Mouse (Mus musculus) hindbrain, embryonic 14.5 days (tissue): Measurements from ENCODE around the gene Hist1h3d. TPM values are rescaled to one million over a fixed set of nuclear protein-coding genes. Genes with fewer than 3 reads are reported as not detected.
"Not testable (repeated sequence)": the region's sequence is repeated elsewhere in the genome, so short reads cannot be mapped to it uniquely, and the experiment has no call there.

Source experiments
- ATAC-seq: fragments of 200-750 bp; cut with Nextera tagmentation; 2 replicates; pipeline ENCODE4 v1.8.0; 2017; ENCODE audit warnings: moderate number of reproducible peaks, mild to moderate bottlenecking, moderate TSS enrichment, moderate library complexity; ENCODE audit not compliant: low FRiP score
- DNase-seq: peaks from one replicate; pipeline ENCODE4 v3.0.0-alpha.2; 2015; ENCODE audit warnings: low spot score
- H3K27ac ChIP-seq: fragments of 300-500 bp; sonication (generic); 2 replicates; pipeline ENCODE4 v1.5.1; 2014; ENCODE audit warnings: mild to moderate bottlenecking, moderate library complexity
- H3K27me3 ChIP-seq: fragments of 300-500 bp; sonication (generic); 2 replicates; pipeline ENCODE4 v1.6.1; 2014; ENCODE audit warnings: mild to moderate bottlenecking, low read length, mixed read lengths; ENCODE audit not compliant: control insufficient read depth, insufficient read depth
- H3K36me3 ChIP-seq: fragments of 300-500 bp; sonication (generic); replicated peaks from 2 replicates; pipeline ENCODE4 v1.6.1; 2014; ENCODE audit not compliant: control insufficient read depth, insufficient read depth
- H3K4me1 ChIP-seq: fragments of 300-500 bp; sonication (generic); replicated peaks from 2 replicates; pipeline ENCODE4 v1.6.1; 2014; ENCODE audit warnings: antibody characterized with exemption, low read length, mixed read lengths; ENCODE audit not compliant: control insufficient read depth, insufficient read depth
- H3K4me2 ChIP-seq: fragments of 300-500 bp; sonication (generic); replicated peaks from 2 replicates; pipeline ENCODE4 v1.6.1; 2014; ENCODE audit warnings: mild to moderate bottlenecking, moderate library complexity
- H3K4me3 ChIP-seq: fragments of 300-500 bp; sonication (generic); replicated peaks from 2 replicates; pipeline ENCODE4 v1.5.1; 2014; ENCODE audit warnings: mild to moderate bottlenecking, low read length
- H3K9ac ChIP-seq: fragments of 300-500 bp; sonication (generic); 2 replicates; pipeline ENCODE4 v1.6.1; 2014
- H3K9me3 ChIP-seq: fragments of 300-500 bp; sonication (generic); 2 replicates; pipeline ENCODE4 v1.6.1; 2016; ENCODE audit warnings: low read length; ENCODE audit not compliant: control insufficient read depth
- WGBS: fragments of 180-500 bp; shearing (Covaris S2); extraction: QIAGEN DNeasy Blood & Tissue Kit; methylation state at CpG from one replicate; pipeline ENCODE4 v1.1.7; 2014; 5-methylcytosine and 5-hydroxymethylcytosine counted together
- polyA plus RNA-seq: library from polyadenylated mRNA; unstranded; fragments of >200 nt; fragmentation: Nextera tagmentation; extraction: Ambion mirVana; gene quantifications from 2 replicates; pipeline ENCODE4 v1.2.1, GENCODE M21; 2014

The Hist1h3d gene
- polyA plus RNA-seq, 1 experiment from 2014 or later: 1.4 TPM

DNA sequence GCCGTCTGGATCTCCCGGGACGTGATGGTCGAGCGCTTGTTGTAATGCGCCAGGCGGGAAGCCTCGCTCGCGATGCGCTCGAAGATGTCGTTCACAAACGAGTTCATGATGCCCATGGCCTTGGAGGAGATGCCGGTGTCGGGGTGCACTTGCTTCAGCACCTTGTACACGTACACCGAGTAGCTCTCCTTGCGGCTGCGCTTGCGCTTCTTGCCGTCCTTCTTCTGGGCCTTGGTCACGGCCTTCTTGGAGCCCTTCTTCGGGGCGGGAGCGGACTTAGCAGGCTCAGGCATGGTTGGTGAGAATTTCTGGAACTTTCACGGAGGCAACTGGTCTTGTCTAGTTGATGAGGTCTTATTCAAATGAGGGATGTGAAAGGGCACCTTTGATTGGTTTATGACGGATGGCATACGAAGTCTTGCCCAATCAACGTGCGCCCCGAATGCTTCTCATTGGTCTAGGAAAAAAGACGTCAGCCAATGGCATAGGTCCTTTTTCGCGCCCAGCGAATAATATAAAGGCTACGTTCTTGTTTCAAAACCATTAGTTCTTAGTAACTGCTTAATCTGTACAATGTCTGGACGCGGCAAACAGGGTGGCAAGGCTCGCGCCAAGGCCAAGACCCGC is 1.6 kb upstream of the Hist1h3d start, which contains the start of the genes Hist1h2bf and Hist1h2ad:
Hist1h2bf (minus strand) TSS at position 299 of the 627 bp plus-strand sequence.
Hist1h2ad (plus strand) TSS at position 484 of the 627 bp plus-strand sequence.
- ATAC-seq (peak; percentile 93), DNase-seq (peak; percentile 96)
- Histone ChIP-seq H3K4me3 (peak within 1 kb of the TSS; percentile 35), H3K4me1 (peaks cover 36% of the 10 kb centered on the region), H3K27ac (peak within 1 kb of the TSS; percentile 87), H3K4me2 (peak within 1 kb of the TSS; percentile 67), H3K9ac (peak within 1 kb of the TSS; percentile 28)
- under 1% methylated on average over 24 of the region's 42 CpGs for WGBS
- not testable (repeated sequence) for H3K9me3 ChIP-seq, H3K36me3 ChIP-seq, H3K27me3 ChIP-seq

- peaks cover 36% of the 10 kb centered on the region for H3K4me1 ChIP-seq
- peak overlapping the region; percentile 67 for H3K4me2 ChIP-seq
- peak; percentile 37 for DNase-seq
- H3K27me3 ChIP-seq, H3K9me3 ChIP-seq, ATAC-seq, H3K9ac ChIP-seq, H3K36me3 ChIP-seq: not testable (repeated sequence)
- H3K27ac ChIP-seq: peak overlapping the region; percentile 87
- peak overlapping the region; percentile 35 for H3K4me3 ChIP-seq
- under 1% methylated on average over 6 of the region's 39 CpGs for WGBS
Measured at GRCm38 (mm10) chr13:23574546-23575170, 905 bp upstream of the Hist1h3d start.

DNA sequence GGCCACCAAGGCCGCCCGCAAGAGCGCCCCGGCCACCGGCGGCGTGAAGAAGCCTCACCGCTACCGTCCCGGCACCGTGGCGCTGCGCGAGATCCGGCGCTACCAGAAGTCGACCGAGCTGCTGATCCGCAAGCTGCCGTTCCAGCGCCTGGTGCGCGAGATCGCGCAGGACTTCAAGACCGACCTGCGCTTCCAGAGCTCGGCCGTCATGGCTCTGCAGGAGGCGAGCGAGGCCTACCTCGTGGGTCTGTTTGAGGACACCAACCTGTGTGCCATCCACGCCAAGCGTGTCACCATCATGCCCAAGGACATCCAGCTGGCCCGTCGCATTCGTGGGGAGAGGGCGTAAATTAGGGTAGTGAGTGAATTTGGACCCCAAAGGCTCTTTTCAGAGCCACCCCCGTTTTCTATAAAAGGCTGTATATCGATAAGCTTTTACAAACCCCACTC is 326 bp downstream of the Hist1h3d start:
- H3K36me3 ChIP-seq, H3K27me3 ChIP-seq, DNase-seq, ATAC-seq, H3K9me3 ChIP-seq: not testable (repeated sequence)
- under 1% methylated on average over 8 of the region's 40 CpGs for whole genome bisulfite sequencing
- Histone ChIP-seq H3K9ac (peak overlapping the region; percentile 71), H3K4me3 (peak overlapping the region; percentile 35), H3K27ac (peak overlapping the region; percentile 67), H3K4me1 (peaks cover 29% of the 10 kb centered on the region), H3K4me2 (peak overlapping the region; percentile 67)

- Histone ChIP-seq H3K4me2 (peak overlapping the region; percentile 67), H3K9me3 (no peaks in the 10 kb centered on the region), H3K27me3 (no peaks in the 10 kb centered on the region), H3K4me1 (peaks cover 29% of the 10 kb centered on the region), H3K9ac (peak overlapping the region; percentile 71), H3K4me3 (peak overlapping the region; percentile 35), H3K27ac (peak overlapping the region; percentile 67), H3K36me3 (no peaks in the 10 kb centered on the region)
- 6% methylated on average over 7 of the region's 7 CpGs for WGBS
- DNase-seq: no peak
- ATAC-seq: no peak
Measured at GRCm38 (mm10) chr13:23576351-23576881, 853 bp downstream of the Hist1h3d start.

DNA sequence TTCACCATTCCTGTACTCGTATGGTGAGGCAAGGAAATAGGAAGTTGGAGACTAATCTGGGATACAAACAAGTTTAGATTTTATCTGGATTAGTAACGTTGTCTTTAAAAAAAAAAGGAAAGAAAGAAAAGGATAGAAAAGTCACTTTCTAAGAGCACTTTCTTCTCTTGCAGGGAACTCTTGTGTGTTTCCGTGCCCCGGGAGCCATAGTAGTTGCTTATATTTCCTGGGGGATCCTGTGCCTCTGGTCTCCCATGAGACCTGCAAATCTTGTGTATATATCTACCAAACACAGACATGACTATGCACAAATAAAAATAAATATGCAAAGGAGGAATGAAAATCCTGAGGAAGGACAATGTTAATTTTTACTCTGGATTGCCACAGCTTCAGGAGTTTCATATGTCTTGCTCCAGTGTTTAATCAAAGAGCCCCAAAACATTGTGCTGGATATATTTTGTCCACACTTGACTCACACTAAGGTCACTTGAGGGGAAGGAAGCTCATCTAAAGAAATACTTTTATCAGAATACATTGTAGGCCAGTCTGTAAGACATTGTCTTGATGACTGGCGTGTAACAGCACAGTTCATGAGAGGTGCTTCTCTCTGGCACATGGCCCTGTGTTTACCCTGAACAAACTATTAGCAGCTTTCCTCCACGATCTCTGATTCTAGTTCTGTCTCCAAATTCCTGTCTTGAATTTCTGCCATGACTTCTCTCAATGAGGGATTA is 1.5 kb downstream of the Hist1h3d start:
- Histone ChIP-seq H3K9me3 (no peaks in the 10 kb centered on the region), H3K4me1 (peaks cover 30% of the 10 kb centered on the region), H3K4me3 (peak overlapping the region; percentile 35; the same call in 1 of the 2 replicates), H3K4me2 (peak overlapping the region; percentile 67), H3K27me3 (no peaks in the 10 kb centered on the region), H3K36me3 (no peaks in the 10 kb centered on the region), H3K27ac (no peak overlapping the region), H3K9ac (0 out of 2 replicates have a peak overlapping the region, but pooled peaks have one; percentile 71)
- DNase-seq (no peak), ATAC-seq (no peak)
- WGBS: 56% methylated on average over 6 of the region's 6 CpGs

DNA sequence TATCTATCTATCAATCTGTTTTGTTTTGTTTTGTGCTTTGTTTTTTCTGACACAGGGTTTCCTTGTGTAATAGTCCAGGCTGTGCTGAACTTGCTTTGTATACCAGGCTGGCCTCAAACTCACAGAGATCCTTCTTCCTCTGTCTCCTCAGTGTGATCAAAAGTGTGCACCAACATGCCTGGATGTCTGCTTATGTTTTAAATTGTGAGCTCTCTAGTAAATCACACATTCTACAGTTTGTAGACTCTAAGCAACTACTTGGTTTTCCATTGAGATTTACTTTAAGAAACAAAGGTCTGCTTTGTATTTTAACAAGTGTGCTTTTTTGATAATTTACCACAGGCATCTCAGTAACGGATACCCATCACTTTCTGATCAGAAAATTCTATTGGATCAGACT is 2.3 kb downstream of the Hist1h3d start:
- no peaks in the 10 kb centered on the region for H3K27me3 ChIP-seq
- DNase-seq (no peak), ATAC-seq (no peak)
- H3K4me1 ChIP-seq: peaks cover 30% of the 10 kb centered on the region
- H3K36me3 ChIP-seq: no peaks in the 10 kb centered on the region
- H3K9ac ChIP-seq: no peak overlapping the region
- H3K9me3 ChIP-seq: no peaks in the 10 kb centered on the region
- H3K4me2 ChIP-seq: no peak overlapping the region
- H3K4me3 ChIP-seq: no peak overlapping the region
- H3K27ac ChIP-seq: no peak overlapping the region
- 97% methylated on average over 1 of the region's 1 CpGs for WGBS

DNA sequence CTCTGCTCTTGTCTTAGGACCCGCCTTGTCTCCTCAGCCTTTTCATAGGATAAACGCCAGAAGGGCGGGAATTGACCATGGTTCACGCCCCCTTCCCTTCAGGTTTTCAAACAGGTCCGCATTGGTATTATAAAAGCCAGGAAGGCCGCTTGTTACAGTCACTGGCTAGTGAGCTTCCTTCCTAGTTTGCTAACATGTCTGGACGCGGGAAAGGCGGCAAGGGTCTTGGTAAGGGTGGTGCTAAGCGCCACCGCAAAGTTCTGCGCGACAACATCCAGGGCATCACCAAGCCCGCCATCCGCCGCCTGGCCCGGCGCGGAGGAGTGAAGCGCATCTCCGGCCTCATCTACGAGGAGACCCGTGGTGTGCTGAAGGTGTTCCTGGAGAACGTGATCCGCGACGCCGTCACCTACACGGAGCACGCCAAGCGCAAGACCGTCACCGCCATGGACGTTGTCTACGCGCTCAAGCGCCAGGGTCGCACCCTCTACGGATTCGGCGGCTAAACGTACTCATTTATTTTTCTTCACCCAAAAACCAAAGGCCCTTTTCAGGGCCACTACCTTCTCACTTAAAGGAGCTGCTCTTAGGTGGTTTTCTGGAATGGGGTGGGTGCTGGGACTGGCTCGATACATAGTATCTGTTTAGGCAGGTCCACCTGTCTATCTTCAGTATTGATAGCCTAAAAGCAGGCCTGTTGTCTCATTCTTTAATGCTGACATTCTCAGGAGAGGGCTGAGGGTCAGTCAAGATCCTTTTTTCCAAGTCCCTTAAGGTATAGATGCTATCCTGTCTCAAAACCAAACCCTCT is 6.0 kb downstream of the Hist1h3d start, which contains the start of gene Hist1h4d:
Hist1h4d (plus strand) TSS at position 191 of the 811 bp plus-strand sequence.
- WGBS: under 1% methylated on average over 43 of the region's 43 CpGs
- H3K27ac ChIP-seq: peak within 1 kb of the TSS; percentile 82

DNA sequence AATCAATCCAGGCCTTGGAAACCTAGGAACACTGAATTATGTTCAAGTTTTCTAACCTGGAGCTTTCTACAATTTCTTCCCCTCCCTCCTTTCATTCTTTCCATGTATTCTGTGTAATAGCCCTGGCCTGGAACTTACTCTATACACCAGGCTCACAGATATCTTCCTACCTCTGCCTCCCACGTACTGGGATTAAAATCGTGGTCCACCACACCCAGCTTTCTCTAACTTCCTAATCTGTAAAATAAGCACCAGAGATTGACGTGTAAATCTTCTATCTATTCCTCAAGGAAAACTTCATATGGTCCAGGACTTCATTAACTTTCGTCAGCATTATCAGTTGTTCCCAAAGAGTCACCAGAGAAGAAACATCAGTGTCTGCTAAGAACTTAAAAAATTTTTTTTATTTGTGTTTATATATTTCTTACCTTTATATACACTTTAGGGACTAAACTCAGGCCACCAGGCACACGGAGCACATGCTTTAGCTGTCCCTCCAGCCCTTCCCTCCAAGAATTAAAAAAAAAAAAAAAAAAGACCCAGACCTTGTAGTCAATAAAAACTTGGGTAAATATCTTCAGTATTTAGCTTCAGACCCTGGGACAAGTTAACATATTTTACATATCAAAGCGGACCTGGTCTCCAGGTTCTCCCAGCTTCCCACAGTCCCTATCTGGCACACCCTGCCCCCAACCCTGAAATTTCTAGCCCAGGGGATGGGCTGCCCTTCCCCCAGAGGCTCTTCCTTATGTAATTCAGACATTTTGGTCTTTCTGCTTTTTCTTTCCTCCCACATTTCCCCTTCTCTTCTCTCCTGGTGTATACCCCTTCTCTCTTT is 6.9 kb downstream of the Hist1h3d start:
- DNase-seq (no peak), ATAC-seq (no peak)
- H3K27me3 ChIP-seq: no peaks in the 10 kb centered on the region
- H3K9me3 ChIP-seq: no peaks in the 10 kb centered on the region
- peaks cover 36% of the 10 kb centered on the region for H3K4me1 ChIP-seq
- 4% methylated on average over 6 of the region's 6 CpGs for WGBS
- peak overlapping the region; percentile 45 for H3K4me3 ChIP-seq
- H3K4me2 ChIP-seq: peak overlapping the region; percentile 99
- peak overlapping the region; percentile 70 for H3K9ac ChIP-seq
- no peaks in the 10 kb centered on the region for H3K36me3 ChIP-seq
- H3K27ac ChIP-seq: peak overlapping the region; percentile 82

More for the DNA sequence above, 6.0 kb downstream of the Hist1h3d start, which contains the start of gene Hist1h4d:
- H3K27me3 ChIP-seq: no peaks in the 10 kb centered on the region
- peak within 1 kb of the TSS; percentile 45 for H3K4me3 ChIP-seq
- peak; percentile 92 for ATAC-seq
- peaks cover 33% of the 10 kb centered on the region for H3K4me1 ChIP-seq
- no peaks in the 10 kb centered on the region for H3K9me3 ChIP-seq
- H3K36me3 ChIP-seq: no peaks in the 10 kb centered on the region
- H3K4me2 ChIP-seq: peak within 1 kb of the TSS; percentile 99
- DNase-seq: peak; percentile 100
- H3K9ac ChIP-seq: peak within 1 kb of the TSS; percentile 70
